Mouse (Mus musculus) MEL (cell line): Measurements from ENCODE around the gene Rasl2-9. TPM values are rescaled to one million over a fixed set of nuclear protein-coding genes. Genes with fewer than 3 reads are reported as not detected.

Experiments
- DNase-seq: peaks from one replicate; pipeline ENCODE4 v3.0.0; 2011; ENCODE audit warnings: low read depth, low spot score
- H3K27ac ChIP-seq: 2 replicates; pipeline ENCODE4 v1.5.1; 2012; ENCODE audit warnings: low read depth, mild to moderate bottlenecking, control low read depth, low read length, moderate library complexity; ENCODE audit not compliant: control insufficient read depth
- H3K27me3 ChIP-seq, 2 experiments: fragments of 150-350 bp in 1 of 2; sonication (generic) in 1 of 2; 2 replicates each; pipeline ENCODE4 v1.6.1; 2012; ENCODE audit warnings: low read length in 2 of 2, mild to moderate bottlenecking in 2 of 2, improper control_type of control experiment in 1 of 2, moderate library complexity in 1 of 2; ENCODE audit not compliant: insufficient read depth in 2 of 2, control insufficient read depth in 1 of 2
- H3K36me3 ChIP-seq, 2 experiments: 2 replicates each; pipeline ENCODE4 v1.6.1; 2012 to 2014; ENCODE audit warnings: low read length in 2 of 2, improper control_type of control experiment in 1 of 2, inconsistent platforms in 1 of 2, mild to moderate bottlenecking in 1 of 2; ENCODE audit not compliant: insufficient read depth in 2 of 2, control insufficient read depth in 1 of 2
- H3K4me1 ChIP-seq, 2 experiments: fragments of 150-350 bp in 1 of 2; sonication (generic) in 1 of 2; 2 replicates each; pipeline ENCODE4 v1.6.1; 2012; ENCODE audit warnings: low read length in 2 of 2, improper control_type of control experiment in 1 of 2, mild to moderate bottlenecking in 1 of 2; ENCODE audit not compliant: insufficient read depth in 2 of 2, control insufficient read depth in 1 of 2
- H3K4me3 ChIP-seq, 2 experiments: fragments of 150-350 bp in 1 of 2; sonication (generic) in 1 of 2; 2 replicates each; pipeline ENCODE4 v1.5.1; 2012; ENCODE audit warnings: low read depth in 2 of 2, low read length in 2 of 2, mild to moderate bottlenecking in 2 of 2, moderate library complexity in 2 of 2, control low read depth in 1 of 2, improper control_type of control experiment in 1 of 2; ENCODE audit not compliant: control insufficient read depth in 1 of 2, insufficient read depth in 1 of 2
- H3K79me2 ChIP-seq: 2 replicates; pipeline ENCODE4 v1.6.1; 2012; ENCODE audit warnings: mild to moderate bottlenecking, low read length, moderate library complexity; ENCODE audit not compliant: control insufficient read depth, poor library complexity, insufficient read depth
- H3K9ac ChIP-seq: 2 replicates; pipeline ENCODE4 v1.6.1; 2012; ENCODE audit warnings: low read depth, mild to moderate bottlenecking, control low read depth, low read length, moderate library complexity; ENCODE audit not compliant: control insufficient read depth, poor library complexity, severe bottlenecking
- H3K9me3 ChIP-seq: fragments of 150-350 bp; sonication (generic); replicated peaks from 2 replicates; pipeline ENCODE4 v1.6.1; 2012; ENCODE audit warnings: mild to moderate bottlenecking, low read length, improper control_type of control experiment, moderate library complexity; ENCODE audit not compliant: insufficient read depth
- BHLHE40 ChIP-seq: IDR thresholded peaks from 2 replicates; pipeline ENCODE4 v1.6.1; 2012; ENCODE audit warnings: low read depth, mild to moderate bottlenecking, inconsistent platforms, low read length, improper control_type of control experiment, borderline replicate concordance
- CHD2 ChIP-seq: IDR thresholded peaks from 2 replicates; pipeline ENCODE4 v1.6.1; 2011; ENCODE audit warnings: low read length, improper control_type of control experiment
- E2F4 ChIP-seq: IDR thresholded peaks from 2 replicates; pipeline ENCODE4 v1.6.1; 2011; ENCODE audit warnings: low read depth, low read length, improper control_type of control experiment, borderline replicate concordance
- ELF1 ChIP-seq: IDR thresholded peaks from 2 replicates; pipeline ENCODE4 v1.6.1; 2014; ENCODE audit warnings: low read depth, mild to moderate bottlenecking, inconsistent platforms, low read length, improper control_type of control experiment, moderate library complexity
- EP300 ChIP-seq, 2 experiments: IDR thresholded peaks; 2 replicates each; pipeline ENCODE4 v1.6.1; 2011; ENCODE audit warnings: improper control_type of control experiment in 2 of 2, low read length in 2 of 2, low read depth in 1 of 2, mild to moderate bottlenecking in 1 of 2
- ETS1 ChIP-seq: IDR thresholded peaks from 2 replicates; pipeline ENCODE4 v1.6.1; 2012; ENCODE audit warnings: low read depth, mild to moderate bottlenecking, inconsistent platforms, low read length, improper control_type of control experiment, moderate library complexity
- KAT2A ChIP-seq: conservative IDR thresholded peaks from 2 replicates; pipeline ENCODE4 v1.6.1; 2012; ENCODE audit warnings: low read depth, low read length, improper control_type of control experiment, inconsistent platforms
- MAZ ChIP-seq: IDR thresholded peaks from 2 replicates; pipeline ENCODE4 v1.6.1; 2012; ENCODE audit warnings: low read depth, mild to moderate bottlenecking, inconsistent platforms, low read length, improper control_type of control experiment
- MEF2A ChIP-seq: IDR thresholded peaks from 2 replicates; pipeline ENCODE4 v1.6.1; 2014; ENCODE audit warnings: low read depth, mild to moderate bottlenecking, inconsistent platforms, low read length, improper control_type of control experiment; ENCODE audit not compliant: poor library complexity, insufficient replicate concordance, severe bottlenecking; ENCODE audit errors: extremely low read depth
- NELFE ChIP-seq: IDR thresholded peaks from 2 replicates; pipeline ENCODE4 v1.6.1; 2011; ENCODE audit warnings: low read depth, low read length, improper control_type of control experiment
- NRF1 ChIP-seq: IDR thresholded peaks from 2 replicates; pipeline ENCODE4 v1.6.1; 2014; ENCODE audit warnings: low read depth, mild to moderate bottlenecking, inconsistent platforms, low read length, improper control_type of control experiment, moderate library complexity; ENCODE audit not compliant: poor library complexity, insufficient read depth, severe bottlenecking
- POLR2AphosphoS2 ChIP-seq: IDR thresholded peaks from 2 replicates; pipeline ENCODE4 v1.6.1; 2011; ENCODE audit warnings: low read length, improper control_type of control experiment
- POLR2AphosphoS5 ChIP-seq: IDR thresholded peaks from 2 replicates; pipeline ENCODE4 v1.6.1; 2012; ENCODE audit warnings: low read depth, borderline replicate concordance, mild to moderate bottlenecking, inconsistent platforms, low read length, moderate library complexity, mixed read lengths
- SMC3 ChIP-seq: IDR thresholded peaks from 2 replicates; pipeline ENCODE4 v1.6.1; 2011; ENCODE audit warnings: low read depth, low read length, improper control_type of control experiment
- ZMIZ1 ChIP-seq: IDR thresholded peaks from 2 replicates; pipeline ENCODE4 v1.6.1; 2012; ENCODE audit warnings: low read depth, mild to moderate bottlenecking, inconsistent platforms, low read length, improper control_type of control experiment, moderate library complexity
- polyA plus RNA-seq, 2 experiments: library from polyadenylated mRNA; stranded (reverse) in 1 of 2; unstranded in 1 of 2; fragments of >175 nt in 1 of 2; fragments of >200 nt in 1 of 2; gene quantifications; 2 replicates each; pipeline versions ENCODE4 v1.2.1 to v1.2.4; 2012; ENCODE audit warnings: low replicate concordance in 2 of 2, low read depth in 1 of 2; ENCODE audit not compliant: insufficient read length in 2 of 2, insufficient read depth in 1 of 2, missing spikeins in 1 of 2
- total RNA-seq: library from RNA; depleted of rRNA; stranded (reverse); fragments of 300-350 nt; gene quantifications from 2 replicates; pipeline ENCODE4 v1.2.3, GENCODE M21; 2012

The Rasl2-9 gene
- total and polyA plus RNA-seq, 3 experiments: 0.65 to 196 TPM; not detected in 1

GRCm38 (mm10) chr7:5099796-5100195 is 26.0 kb downstream of the Rasl2-9 start:
- H3K4me3 ChIP-seq: no peak overlapping the region
- no peaks in the 10 kb centered on the region for H3K79me2 ChIP-seq
- H3K27ac ChIP-seq: no peak overlapping the region
- DNase-seq: no peak
- H3K4me1 ChIP-seq: peaks cover 0 to 5% of the 10 kb centered on the region in 2 experiments; a peak in 1 of 4 replicates
- no peak overlapping the region for H3K9ac ChIP-seq
- H3K9me3 ChIP-seq: no peaks in the 10 kb centered on the region
- TF ChIP-seq KAT2A (no peak), EP300 (IDR thresholded peaks at IDR 0.05; ENCODE audit: low read depth in 1 of 2, low read length in 2 of 2) (no peak), ELF1 (no peak)
- no peaks in the 10 kb centered on the region for H3K27me3 ChIP-seq
- H3K36me3 ChIP-seq: peaks cover 0 to 5% of the 10 kb centered on the region in 2 experiments; a peak in 2 of 4 replicates

- H3K79me2 ChIP-seq: no peaks in the 10 kb centered on the region
- DNase-seq: no peak
- H3K9me3 ChIP-seq: no peaks in the 10 kb centered on the region
- H3K4me3 ChIP-seq: no peak overlapping the region
- H3K4me1 ChIP-seq: peaks cover 0 to 5% of the 10 kb centered on the region in 2 experiments; a peak in 1 of 4 replicates
- H3K9ac ChIP-seq: no peak overlapping the region
- TF ChIP-seq POLR2AphosphoS2 (peak; percentile 57; the same call in 1 of the 2 replicates), NRF1 (no peak)
- TF ChIP-seq, all 39 proteins: peak for 1
- Histone ChIP-seq H3K36me3 (peaks cover 0 to 5% of the 10 kb centered on the region in 2 experiments; a peak in 2 of 4 replicates), H3K27ac (no peak overlapping the region), H3K27me3 (no peaks in the 10 kb centered on the region)
Measured at GRCm38 (mm10) chr7:5098769-5099168, 27.0 kb downstream of the Rasl2-9 start.

GRCm38 (mm10) chr7:5092831-5093510 is 32.8 kb downstream of the Rasl2-9 start:
- no peak for DNase-seq
- Histone ChIP-seq H3K27me3 (no peaks in the 10 kb centered on the region), H3K79me2 (peaks cover 9% of the 10 kb centered on the region), H3K4me1 (no peaks in the 10 kb centered on the region), H3K9me3 (no peaks in the 10 kb centered on the region), H3K9ac (no peak overlapping the region), H3K4me3 (no peak overlapping the region), H3K36me3 (peaks cover 0 to 19% of the 10 kb centered on the region in 2 experiments; a peak in 2 of 4 replicates), H3K27ac (no peak overlapping the region)
- no peak for TF ChIP-seq BHLHE40
- no peak for TF ChIP-seq EP300 (IDR thresholded peaks at IDR 0.05; ENCODE audit: low read depth in 1 of 2, low read length in 2 of 2)
- TF ChIP-seq POLR2AphosphoS5: no peak
- no peak for TF ChIP-seq ZMIZ1
- no peak for TF ChIP-seq ELF1
- no peak for TF ChIP-seq MAZ
- TF ChIP-seq NELFE: no peak
- TF ChIP-seq ETS1: no peak
- no peak for TF ChIP-seq E2F4
- TF ChIP-seq CHD2: no peak
- TF ChIP-seq SMC3: no peak
- TF ChIP-seq MEF2A: no peak
